Mouse (Mus musculus): ENCODE results near the gene Rundc3a. TPM values are rescaled to one million over a fixed set of nuclear protein-coding genes. Genes with fewer than 3 reads are reported as not detected.
"Not testable (repeated sequence)": the region's sequence is repeated elsewhere in the genome, so short reads cannot be mapped to it uniquely, and the experiment has no call there.

Rundc3a gene
- polyA plus RNA-seq, 1 experiment from 2014 or later = 1.7 TPM

DNA sequence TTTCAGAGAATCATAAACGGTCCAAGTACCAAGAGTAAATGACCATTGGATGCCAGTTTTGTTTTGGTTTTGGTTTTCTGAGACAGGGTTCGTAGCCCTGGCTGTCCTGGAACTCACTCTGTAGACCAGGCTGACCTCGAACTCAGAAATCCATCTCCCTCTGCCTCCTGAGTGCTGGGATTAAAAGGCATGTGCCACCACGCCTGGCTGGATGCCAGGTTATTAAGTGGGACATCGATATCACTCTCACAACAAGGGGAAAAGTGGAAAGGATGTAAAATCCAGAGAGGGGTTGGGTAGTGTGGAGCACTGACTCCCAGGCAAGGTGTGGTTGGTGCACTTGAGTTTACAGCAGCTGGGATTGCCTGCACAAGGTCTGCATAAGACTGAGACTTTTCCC is 13.1 kb upstream of the Rundc3a start:
- no peak overlapping the region for H3K4me2 ChIP-seq
- 66% methylated on average over 5 of the region's 5 CpGs for WGBS
- no peak for ATAC-seq (ENCODE audit: extremely low read depth, insufficient number of reproducible peaks, low FRiP score, low TSS enrichment)
- H3K4me3 ChIP-seq = no peak overlapping the region
- no peaks in the 10 kb centered on the region for H3K27me3 ChIP-seq (replicated peaks)
- H3K9me3 ChIP-seq = peaks cover 8% of the 10 kb centered on the region
- H3K4me1 ChIP-seq = peaks cover 17% of the 10 kb centered on the region
- H3K36me3 ChIP-seq = no peaks in the 10 kb centered on the region
- no peak overlapping the region for H3K27ac ChIP-seq (replicated peaks)
- no peak overlapping the region for H3K9ac ChIP-seq

DNA sequence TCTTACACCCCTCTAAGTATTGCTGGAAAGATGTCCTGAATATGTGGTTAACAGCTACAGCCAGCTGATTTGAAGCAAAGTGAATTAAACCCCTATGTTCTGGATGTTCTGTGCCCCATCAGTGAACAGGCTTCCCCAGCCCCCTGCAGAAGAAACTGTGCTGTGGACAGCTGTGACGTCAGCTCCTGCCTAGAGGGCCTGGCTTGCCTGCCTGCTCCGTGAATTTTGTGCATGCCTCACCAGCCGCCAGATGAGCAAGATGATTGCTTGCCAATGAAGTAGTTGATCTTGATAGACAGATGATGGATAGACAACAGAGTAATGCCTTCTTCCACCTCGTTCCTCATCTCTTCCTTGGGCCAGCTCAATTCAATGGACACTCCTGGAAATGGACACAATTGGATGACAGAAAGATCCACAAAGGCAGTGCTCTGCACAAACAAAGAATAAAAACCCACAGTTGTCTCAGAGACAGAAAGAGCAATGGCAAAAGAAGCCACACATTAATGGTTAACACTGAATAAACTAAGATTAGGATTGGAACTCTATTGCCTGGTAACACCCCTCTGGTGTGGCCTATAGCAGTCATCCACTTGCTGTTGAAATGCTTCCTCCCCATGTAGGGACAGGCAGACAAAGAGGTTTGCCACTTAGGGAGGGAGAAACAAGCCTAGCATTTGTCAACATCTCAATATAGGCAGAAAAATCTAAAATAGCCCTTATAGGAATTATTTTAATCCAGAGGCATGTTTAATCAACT is 11.7 kb upstream of the Rundc3a start:
- no peak for ATAC-seq (ENCODE audit: extremely low read depth, insufficient number of reproducible peaks, low FRiP score, low TSS enrichment)
- Histone ChIP-seq H3K4me1 (peaks cover 2% of the 10 kb centered on the region), H3K9me3 (peaks cover 8% of the 10 kb centered on the region), H3K4me2 (no peak overlapping the region), H3K36me3 (no peaks in the 10 kb centered on the region), H3K9ac (no peak overlapping the region), H3K4me3 (no peak overlapping the region), H3K27me3 (replicated peaks) (peaks cover 6% of the 10 kb centered on the region; the same call in 1 of the 2 replicates), H3K27ac (replicated peaks) (no peak overlapping the region)
- WGBS = 52% methylated on average over 4 of the region's 4 CpGs

DNA sequence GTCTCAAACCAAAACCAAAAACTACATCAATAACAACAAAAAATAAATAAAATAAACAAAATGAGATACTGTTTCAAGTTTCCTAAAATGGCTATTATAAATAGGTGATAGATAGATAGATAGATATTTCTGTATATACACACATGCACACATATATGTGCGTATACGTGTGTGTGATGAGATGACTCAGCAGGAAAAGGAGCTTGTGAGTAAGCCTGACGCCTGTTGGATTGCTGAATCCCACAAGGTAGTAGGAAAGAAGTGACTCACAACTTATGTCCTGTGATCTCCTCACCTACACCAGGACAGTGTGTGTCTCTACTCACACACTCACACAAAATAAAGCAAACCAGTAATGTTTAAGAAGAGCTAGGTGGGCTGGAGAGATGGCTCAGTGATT is 10.4 kb upstream of the Rundc3a start:
- no peaks in the 10 kb centered on the region for H3K4me1 ChIP-seq
- no peak for ATAC-seq (ENCODE audit: extremely low read depth, insufficient number of reproducible peaks, low FRiP score, low TSS enrichment)
- no peak overlapping the region for H3K9ac ChIP-seq
- H3K4me2 ChIP-seq = no peak overlapping the region
- 78% methylated on average over 3 of the region's 3 CpGs for WGBS
- no peaks in the 10 kb centered on the region for H3K36me3 ChIP-seq
- peaks cover 6% of the 10 kb centered on the region; the same call in 1 of the 2 replicates for H3K27me3 ChIP-seq (replicated peaks)
- H3K9me3 ChIP-seq = peaks cover 8% of the 10 kb centered on the region
- no peak overlapping the region for H3K4me3 ChIP-seq
- H3K27ac ChIP-seq (replicated peaks) = no peak overlapping the region

DNA sequence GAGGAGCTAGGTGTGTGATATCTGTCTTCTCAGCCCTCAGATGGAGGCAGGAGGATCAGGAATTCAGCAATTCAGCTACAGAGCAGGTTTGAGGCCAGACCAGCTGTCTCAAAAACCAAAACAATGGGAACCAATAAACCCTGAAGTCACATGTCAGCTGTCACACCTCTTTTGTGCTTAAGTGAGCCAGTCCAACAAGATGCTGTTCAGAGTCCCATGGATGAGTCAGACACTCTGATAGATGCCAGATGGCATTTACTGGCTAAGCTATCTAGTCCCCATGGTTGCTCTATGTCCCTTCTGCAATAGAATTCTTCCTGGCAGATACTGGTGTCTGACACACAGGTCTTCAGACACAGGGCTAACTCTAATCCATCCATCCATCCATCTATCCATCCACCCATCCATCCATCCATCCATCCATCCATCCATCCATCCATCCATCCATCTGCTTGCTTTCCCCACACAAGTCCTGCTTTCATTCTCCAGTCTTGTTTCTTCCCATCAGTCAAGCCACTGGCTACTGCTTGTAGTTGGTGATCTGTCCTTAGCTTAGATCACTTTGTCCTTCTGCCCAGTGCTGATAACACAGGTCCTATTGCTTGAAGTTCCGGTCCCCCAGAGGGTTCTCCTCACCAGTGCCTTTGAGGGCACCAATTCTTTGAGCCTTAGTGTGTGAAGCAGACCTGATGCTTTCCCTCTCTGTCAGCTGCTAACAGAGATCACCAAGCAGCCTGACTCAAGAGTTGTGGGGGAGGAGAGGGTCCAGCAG is 9.7 kb upstream of the Rundc3a start:
- WGBS = 50% methylated on average over 1 of the region's 1 CpGs
- H3K27ac ChIP-seq (replicated peaks) = no peak overlapping the region
- no peak overlapping the region for H3K9ac ChIP-seq
- peaks cover 7% of the 10 kb centered on the region for H3K9me3 ChIP-seq
- no peak overlapping the region for H3K4me3 ChIP-seq
- peaks cover 6% of the 10 kb centered on the region; the same call in 1 of the 2 replicates for H3K27me3 ChIP-seq (replicated peaks)
- no peaks in the 10 kb centered on the region for H3K36me3 ChIP-seq
- ATAC-seq (ENCODE audit: extremely low read depth, insufficient number of reproducible peaks, low FRiP score, low TSS enrichment) = peak; percentile 51; the same call in 1 of the 2 replicates
- no peaks in the 10 kb centered on the region for H3K4me1 ChIP-seq
- H3K4me2 ChIP-seq = no peak overlapping the region

DNA sequence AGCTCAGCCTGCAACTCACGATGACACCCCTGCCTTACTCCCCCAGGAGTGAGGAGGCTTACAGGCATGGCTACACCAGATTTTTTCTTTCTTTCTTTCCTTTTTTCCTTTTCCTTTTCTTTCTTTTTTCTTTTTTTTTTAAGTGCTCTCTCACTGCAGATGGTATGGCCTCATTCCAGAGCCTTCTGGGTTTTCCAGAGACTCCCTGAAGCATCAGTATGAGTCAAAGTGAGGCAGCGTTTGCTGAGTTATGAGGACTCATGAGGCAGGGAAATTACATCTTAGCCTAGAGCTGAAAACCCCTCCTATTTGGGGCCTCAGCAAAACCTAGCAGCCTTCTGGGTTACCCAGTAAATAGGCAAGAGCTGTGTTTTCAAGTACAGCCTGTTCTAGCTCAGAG is 8.8 kb upstream of the Rundc3a start:
- WGBS = 55% methylated on average over 2 of the region's 2 CpGs
- H3K4me2 ChIP-seq = no peak overlapping the region
- H3K4me3 ChIP-seq = no peak overlapping the region
- H3K27ac ChIP-seq (replicated peaks) = no peak overlapping the region
- peaks cover 6% of the 10 kb centered on the region; the same call in 1 of the 2 replicates for H3K27me3 ChIP-seq (replicated peaks)
- H3K9ac ChIP-seq = no peak overlapping the region
- H3K36me3 ChIP-seq = no peaks in the 10 kb centered on the region
- H3K9me3 ChIP-seq = no peaks in the 10 kb centered on the region
- ATAC-seq (ENCODE audit: extremely low read depth, insufficient number of reproducible peaks, low FRiP score, low TSS enrichment) = no peak
- H3K4me1 ChIP-seq = no peaks in the 10 kb centered on the region

DNA sequence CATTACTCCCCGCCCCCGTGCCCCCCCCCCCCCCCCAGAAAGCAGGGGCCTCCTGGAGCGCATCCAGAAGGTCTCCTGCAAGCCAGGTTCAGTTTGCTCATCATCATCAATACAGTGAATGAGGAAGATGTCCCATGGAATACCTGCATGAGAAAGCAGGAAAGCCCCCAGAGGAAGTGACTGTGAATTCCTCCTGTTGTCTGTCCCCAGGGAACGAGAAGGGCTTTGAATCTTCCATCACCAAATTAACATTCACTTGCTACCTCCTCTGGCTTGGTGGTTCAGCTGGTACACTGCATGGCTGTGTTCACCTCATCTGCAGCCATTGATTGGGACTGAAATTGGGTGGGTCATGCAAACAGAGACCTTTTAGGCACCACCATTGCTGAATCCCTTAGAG is 8.1 kb upstream of the Rundc3a start:
- 26% methylated on average over 4 of the region's 4 CpGs for WGBS
- ATAC-seq (ENCODE audit: extremely low read depth, insufficient number of reproducible peaks, low FRiP score, low TSS enrichment) = no peak
- Histone ChIP-seq H3K4me1 (no peaks in the 10 kb centered on the region), H3K36me3 (no peaks in the 10 kb centered on the region), H3K4me3 (no peak overlapping the region), H3K4me2 (no peak overlapping the region), H3K9ac (no peak overlapping the region), H3K27me3 (replicated peaks) (peaks cover 6% of the 10 kb centered on the region; the same call in 1 of the 2 replicates), H3K27ac (replicated peaks) (no peak overlapping the region), H3K9me3 (no peaks in the 10 kb centered on the region)

DNA sequence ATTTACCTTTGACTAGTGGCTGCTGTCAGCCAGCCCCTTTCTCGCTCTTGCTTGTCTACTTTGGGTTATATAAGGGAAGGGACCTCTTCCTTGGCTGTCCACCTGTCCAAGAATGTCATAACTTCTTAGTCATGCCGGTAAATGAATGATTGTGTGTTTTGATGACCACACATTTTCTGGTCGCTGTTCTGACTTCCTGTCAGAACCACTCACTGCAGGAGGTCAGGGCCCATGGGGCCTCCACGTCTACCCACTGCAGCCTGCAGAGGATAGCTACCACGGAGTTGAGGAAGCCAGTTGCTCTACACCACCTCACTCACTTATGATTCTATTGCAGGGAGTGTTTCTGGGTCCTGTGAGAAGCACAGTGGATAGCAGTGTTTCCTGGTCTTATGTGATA is 7.1 kb upstream of the Rundc3a start:
- no peak overlapping the region for H3K4me3 ChIP-seq
- no peak for ATAC-seq (ENCODE audit: extremely low read depth, insufficient number of reproducible peaks, low FRiP score, low TSS enrichment)
- H3K27ac ChIP-seq (replicated peaks) = no peak overlapping the region
- no peak overlapping the region for H3K4me2 ChIP-seq
- H3K9ac ChIP-seq = no peak overlapping the region
- peaks cover 6% of the 10 kb centered on the region; the same call in 1 of the 2 replicates for H3K27me3 ChIP-seq (replicated peaks)
- no peaks in the 10 kb centered on the region for H3K4me1 ChIP-seq
- no peaks in the 10 kb centered on the region for H3K36me3 ChIP-seq
- 48% methylated on average over 5 of the region's 5 CpGs for whole genome bisulfite sequencing
- H3K9me3 ChIP-seq = no peaks in the 10 kb centered on the region

DNA sequence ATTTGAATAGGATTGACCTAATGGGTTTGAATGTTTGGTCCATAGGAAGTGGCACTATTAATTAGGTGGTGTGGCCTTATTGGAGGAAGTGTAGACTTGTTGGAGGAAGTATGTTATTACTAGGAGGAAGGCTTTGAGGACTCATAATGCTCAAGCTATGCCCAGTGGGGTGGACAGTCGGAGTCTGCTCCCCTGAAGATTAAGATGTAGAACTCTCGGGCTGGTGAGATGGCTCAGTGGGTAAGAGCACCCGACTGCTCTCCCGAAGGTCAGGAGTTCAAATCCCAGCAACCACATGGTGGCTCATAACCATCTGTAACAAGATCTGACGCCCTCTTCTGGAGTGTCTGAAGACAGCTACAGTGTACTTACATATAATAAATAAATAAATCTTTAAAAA is 3.8 kb upstream of the Rundc3a start:
- H3K4me3 ChIP-seq; ATAC-seq (ENCODE audit: extremely low read depth, insufficient number of reproducible peaks, low FRiP score, low TSS enrichment); H3K4me2 ChIP-seq; H3K36me3 ChIP-seq; H3K9me3 ChIP-seq; H3K9ac ChIP-seq; H3K27ac ChIP-seq (replicated peaks): not testable (repeated sequence)
- peaks cover 18% of the 10 kb centered on the region for H3K4me1 ChIP-seq
- WGBS = 83% methylated on average over 4 of the region's 5 CpGs
- H3K27me3 ChIP-seq (replicated peaks) = peaks cover 19% of the 10 kb centered on the region

DNA sequence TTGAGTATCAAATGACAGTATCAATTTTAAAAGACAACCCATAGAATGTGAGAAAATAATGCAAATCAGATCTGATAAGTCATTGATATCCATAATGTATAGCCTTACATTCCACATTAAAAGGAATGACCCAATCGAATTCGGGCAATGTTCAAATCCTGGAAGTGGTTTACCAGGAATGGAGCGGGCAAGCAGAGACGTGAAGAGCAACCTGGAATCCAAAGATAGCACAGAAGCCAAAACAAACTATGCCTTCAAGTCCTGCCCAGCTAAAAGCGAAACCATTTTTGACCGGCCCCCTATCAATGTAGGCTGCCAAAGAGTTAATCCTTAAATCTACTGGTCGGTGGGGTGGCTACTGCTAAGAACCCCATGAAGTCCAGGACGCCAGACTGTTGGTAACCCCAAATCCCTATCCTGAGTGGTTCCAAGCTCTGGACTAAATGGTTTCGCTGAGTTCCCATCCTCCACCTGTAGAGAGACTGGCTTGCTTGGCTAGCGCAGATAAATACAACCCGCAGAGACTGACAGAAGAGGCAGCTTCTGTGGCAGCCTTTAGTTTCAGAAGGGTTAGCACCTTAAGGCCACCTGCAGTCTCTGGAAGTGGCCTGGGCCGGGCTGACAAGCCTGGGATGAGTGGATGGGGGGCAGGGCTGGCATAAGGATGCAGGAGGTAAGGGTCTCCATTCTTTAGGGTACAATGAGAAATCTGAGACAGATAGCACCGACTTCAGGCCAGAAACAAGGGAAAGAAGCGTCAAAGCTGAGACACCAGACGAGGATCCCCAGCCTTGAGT is 564 bp upstream of the Rundc3a start:
- H3K9me3 ChIP-seq = no peaks in the 10 kb centered on the region
- H3K27ac ChIP-seq (replicated peaks) = no peak overlapping the region
- H3K4me1 ChIP-seq = peaks cover 18% of the 10 kb centered on the region
- H3K9ac ChIP-seq = peak overlapping the region; percentile 26; the same call in 1 of the 2 replicates
- WGBS = 17% methylated on average over 15 of the region's 15 CpGs
- ATAC-seq (ENCODE audit: extremely low read depth, insufficient number of reproducible peaks, low FRiP score, low TSS enrichment) = no peak
- no peaks in the 10 kb centered on the region for H3K36me3 ChIP-seq
- peaks cover 45% of the 10 kb centered on the region for H3K27me3 ChIP-seq (replicated peaks)
- peak overlapping the region; percentile 87 for H3K4me2 ChIP-seq
- peak overlapping the region; percentile 53 for H3K4me3 ChIP-seq

DNA sequence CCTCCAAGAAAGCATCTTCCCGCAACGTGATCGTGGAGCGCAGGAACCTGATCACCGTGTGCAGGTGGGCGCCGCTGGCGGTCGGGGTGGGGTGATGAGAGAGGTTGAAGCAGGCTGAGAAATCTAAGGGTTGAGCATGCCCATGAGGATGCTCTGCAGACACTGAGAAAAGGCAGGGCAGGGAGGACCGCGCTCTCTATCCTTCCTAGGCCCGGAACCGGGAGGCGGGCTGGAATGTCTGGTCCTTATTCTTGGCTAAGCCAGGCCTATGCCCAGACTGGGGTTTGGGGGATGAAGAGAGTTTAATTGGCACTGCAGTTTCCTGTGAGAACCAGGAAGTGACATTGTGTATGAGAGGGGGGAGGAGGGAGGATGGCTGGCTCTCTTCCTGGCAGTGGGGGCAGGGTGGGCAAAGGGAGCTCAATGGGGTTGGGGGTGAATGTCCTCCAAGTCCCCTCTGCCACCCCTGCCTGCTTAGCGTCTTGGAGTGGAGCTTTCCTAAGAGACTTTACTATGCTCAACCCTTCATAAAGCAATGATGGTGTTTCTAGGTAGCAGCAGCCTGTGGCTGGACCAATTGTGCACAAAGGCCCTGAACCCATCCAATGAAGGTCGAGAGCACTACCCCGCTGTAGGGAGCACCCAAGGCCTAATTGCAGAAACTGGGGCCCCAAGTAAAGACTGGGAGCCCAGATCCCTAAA is 667 bp downstream of the Rundc3a start:
- Histone ChIP-seq H3K27ac (replicated peaks) (no peak overlapping the region), H3K4me2 (peak overlapping the region; percentile 87), H3K27me3 (replicated peaks) (peaks cover 57% of the 10 kb centered on the region), H3K4me3 (peak overlapping the region; percentile 53), H3K36me3 (no peaks in the 10 kb centered on the region), H3K9me3 (no peaks in the 10 kb centered on the region), H3K4me1 (peaks cover 23% of the 10 kb centered on the region), H3K9ac (peak overlapping the region; percentile 69)
- WGBS = 12% methylated on average over 17 of the region's 17 CpGs
- ATAC-seq (ENCODE audit: extremely low read depth, insufficient number of reproducible peaks, low FRiP score, low TSS enrichment) = peak; percentile 20; the same call in 1 of the 2 replicates
